Mouse (Mus musculus) granulocyte monocyte progenitor cell, adult 5-6 weeks (primary cell): Measurements from ENCODE around the gene Rspo1. TPM values are rescaled to one million over a fixed set of nuclear protein-coding genes. Genes with fewer than 3 reads are reported as not detected.

ENCODE experiments used
- ATAC-seq: replicated peaks from 2 replicates; pipeline ENCODE4 v1.8.0; 2016; ENCODE audit warnings: mild to moderate bottlenecking, moderate TSS enrichment, inconsistent platforms; ENCODE audit not compliant: poor library complexity, severe bottlenecking
- total RNA-seq, 2 experiments: library from RNA; stranded (forward) in 1 of 2; stranded (reverse) in 1 of 2; fragments of 200-712, 200-1000 nt in 1 of 2; fragments of >200 nt in 1 of 2; fragmentation: Nextera tagmentation in 1 of 2; gene quantifications; 2 replicates each; pipeline ENCODE4 v1.2.3; 2014 to 2017

Gene Rspo1
- total RNA-seq, 2 experiments from 2014 or later = 1.2 TPM; not detected in 1

DNA sequence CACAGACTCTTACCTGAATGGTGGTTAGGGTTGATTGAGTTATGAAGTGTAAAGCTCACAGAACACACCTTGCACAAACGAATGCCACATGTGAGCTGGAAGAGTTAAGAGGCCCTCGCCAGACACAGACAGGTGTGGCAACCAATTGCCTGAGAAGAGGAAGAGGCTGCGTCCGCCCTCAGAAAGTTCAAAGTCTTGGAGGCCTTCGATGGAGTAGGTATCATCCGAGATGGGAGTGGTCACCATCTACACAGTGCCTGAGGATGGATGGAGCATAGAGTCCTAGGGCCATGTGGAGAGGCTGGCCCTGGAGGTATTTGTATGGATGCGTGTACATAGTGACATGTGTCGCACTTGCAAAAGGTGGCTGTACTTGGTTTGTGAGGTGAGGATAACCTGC is 15.1 kb upstream of the Rspo1 start:
- ATAC-seq = no peak

DNA sequence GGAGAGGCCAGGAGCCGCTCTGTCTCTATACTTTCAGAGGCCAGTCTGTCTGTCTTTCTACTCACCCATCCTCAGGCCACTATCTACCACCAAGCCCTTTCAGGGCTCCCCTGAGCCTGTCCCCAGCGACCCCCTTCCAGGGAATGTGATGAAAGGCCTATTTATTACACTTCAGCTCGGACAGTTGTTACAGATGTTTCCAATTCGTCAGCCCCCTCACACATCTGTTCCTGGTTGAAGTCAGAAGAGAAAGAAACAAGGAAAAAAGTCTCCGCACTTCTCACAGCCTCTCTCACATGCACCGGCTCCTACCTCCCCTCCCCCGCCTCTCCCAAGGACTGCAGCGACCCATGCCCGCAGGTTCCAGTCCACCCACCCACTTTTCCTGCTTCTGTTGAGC is 13.9 kb upstream of the Rspo1 start:
- ATAC-seq = no peak

DNA sequence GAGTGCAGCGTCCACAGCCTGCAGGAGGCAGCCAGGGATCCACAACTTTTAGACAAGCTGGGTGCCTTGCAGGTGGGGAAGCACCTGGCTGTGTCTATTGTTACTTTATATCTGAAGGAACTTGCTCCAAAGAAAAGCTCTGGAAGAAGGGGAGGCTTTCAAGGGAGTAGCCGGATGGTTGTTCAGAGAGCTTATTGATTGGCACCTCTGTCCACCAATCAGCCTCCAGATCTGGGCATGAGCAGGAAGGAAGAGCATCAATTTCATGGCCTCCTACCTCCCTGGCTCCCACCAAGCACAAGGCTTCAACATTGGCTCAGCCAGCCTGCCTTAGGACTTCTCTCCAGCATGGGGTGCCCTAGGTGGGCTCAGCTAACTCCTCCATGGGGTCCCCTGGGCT is 12.9 kb upstream of the Rspo1 start:
- no peak for ATAC-seq

DNA sequence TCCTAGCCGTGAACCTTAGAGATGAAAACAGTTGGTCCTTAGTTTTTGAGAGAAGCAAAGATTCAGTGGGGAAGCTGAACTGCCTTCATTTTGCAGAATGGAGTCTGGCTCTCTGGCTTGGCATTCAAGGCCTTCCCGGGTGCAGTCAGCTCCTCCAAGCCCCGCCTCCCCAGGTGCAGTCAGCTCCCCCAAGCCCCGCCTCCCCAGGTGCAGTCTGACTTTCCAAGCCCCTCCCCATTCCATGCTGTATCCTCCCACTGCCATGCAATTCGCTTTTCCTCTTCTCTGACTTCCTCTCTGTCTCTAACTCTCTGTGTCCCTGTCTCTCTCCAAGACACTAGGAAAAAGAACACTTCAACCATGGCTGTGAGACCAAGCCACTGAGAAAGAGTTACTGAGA is 8.0 kb upstream of the Rspo1 start:
- no peak for ATAC-seq

DNA sequence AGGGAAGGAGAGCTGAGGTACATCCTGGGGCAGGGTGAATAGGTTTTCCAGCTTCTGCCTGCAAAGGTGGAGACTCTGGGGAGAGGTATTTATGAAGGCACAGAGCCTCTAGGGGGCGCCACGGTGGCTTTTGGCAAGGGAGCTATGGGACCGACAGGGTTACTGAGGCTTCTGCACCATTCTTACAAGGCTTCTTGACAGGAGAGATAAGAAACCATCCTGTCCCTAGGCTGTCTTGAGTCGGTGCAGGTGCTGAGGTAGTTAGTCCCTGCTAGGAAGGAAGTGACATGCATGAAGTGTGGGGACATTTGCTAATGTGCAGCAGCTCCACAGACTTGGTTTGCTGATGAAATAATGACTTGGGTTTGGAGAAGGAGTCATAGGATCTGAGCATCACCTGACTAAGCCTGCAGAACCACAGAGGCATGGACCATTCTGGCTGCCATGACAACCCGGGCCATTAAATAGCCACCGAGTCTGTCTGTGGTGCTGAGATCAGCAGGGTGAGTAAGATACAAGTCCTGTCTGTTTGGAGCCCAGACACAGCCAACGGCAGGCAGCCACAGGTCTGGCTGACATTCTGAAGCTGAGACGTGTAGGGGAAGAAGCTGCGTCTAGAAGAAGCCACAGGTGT is 2.2 kb upstream of the Rspo1 start:
- peak; percentile 39 for ATAC-seq

DNA sequence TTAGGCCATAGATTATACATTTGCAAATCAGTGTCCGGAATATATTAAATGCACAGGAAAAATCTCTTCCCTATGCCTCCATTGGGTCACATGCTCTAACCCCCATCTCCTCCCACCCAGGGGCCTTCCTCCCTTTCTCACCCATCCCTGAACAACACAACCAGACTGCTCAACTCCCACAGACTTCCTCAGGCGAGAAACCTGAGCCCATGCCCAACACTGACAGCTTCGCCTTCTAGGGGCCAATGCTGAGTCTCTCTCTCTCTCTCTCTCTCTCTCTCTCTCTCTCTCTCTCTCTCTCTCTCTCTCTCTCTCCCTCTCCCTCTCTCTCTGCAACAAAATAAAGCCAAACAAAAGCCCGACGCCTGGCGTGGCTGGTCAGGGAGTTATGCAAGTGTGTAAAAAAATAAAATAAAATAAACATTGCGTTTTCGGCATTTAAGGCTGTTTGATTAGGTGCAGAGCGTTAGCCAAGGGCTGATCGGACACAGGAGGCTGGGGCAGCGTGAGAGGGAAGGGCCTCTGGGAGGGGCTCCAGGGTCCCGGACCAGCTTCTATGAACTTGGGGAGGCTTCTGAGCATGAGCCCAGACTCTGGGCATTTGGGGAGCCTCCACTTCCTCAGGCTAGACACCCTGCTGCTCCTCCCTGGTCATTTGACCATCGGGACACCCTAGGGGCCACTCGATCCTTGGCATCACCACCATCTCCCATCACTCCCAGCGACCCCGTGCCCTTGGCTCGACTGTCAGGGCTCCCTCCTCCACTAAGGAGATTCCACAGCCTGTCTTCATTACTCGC is 1.2 kb upstream of the Rspo1 start:
- no peak for ATAC-seq

DNA sequence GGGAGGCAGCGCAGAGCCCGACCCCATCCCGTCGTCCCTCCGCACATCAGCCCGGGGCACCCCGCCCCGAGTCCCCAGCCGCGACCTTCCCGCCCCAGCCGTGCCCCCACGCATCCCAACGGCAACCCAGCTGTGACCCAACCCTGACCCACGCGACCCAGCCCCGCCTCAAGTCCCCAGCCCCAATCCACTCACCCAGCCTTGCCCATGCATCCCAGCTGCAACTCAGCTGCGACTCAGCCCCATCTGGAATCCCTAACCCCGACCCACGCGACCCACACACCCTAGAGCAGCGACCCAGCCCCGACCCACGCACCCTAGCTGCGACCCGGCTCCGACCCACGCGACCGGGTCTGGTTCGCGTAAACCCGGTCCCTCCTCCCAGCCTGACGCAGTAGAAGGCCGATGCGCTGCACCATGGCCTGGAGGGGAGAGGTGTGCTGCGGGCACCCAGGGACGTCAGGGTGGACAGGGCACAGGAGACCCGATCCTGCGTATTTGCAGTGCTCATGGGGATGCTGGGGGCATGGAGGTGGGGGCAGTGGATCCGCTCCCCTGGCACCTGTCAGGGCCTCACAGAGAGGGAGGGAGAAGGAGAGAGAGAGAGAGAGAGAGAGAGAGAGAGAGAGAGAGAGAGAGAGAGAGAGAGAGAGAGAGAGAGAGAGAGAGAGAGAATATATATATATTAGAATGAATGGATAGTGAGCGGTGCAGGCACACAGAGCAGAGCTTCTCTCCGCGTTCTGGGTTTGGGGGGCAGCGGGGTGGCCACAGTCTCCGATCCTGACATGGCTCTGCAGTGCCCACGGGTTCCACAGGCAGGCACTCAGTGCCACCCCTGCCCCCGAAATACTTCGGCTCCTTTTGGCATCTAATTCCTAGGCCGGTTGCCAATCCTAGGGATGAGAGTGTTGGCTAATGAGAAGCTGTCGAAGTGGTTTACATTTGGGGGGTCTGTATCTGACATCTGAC is 795 bp downstream of the Rspo1 start:
- ATAC-seq = no peak

DNA sequence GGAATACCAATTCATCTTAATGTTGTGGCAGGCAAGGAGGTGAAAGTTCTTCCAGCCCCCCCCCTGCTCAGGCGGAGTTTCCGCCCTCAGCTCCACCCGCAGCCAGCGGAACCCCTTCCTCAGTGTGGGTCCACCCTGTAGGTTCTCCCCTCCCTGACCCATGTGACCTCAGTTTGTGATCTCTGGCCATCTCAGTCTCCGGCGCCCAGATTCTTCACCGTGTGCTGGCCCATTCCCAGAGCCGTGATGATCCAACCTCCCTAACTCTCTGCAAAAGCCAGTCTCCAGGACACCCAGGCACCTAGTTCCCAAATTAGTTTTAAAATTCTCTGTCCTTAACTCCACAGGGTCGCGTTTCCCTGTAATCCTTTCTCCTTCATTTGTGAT is 1.5 kb downstream of the Rspo1 start:
- ATAC-seq = no peak

DNA sequence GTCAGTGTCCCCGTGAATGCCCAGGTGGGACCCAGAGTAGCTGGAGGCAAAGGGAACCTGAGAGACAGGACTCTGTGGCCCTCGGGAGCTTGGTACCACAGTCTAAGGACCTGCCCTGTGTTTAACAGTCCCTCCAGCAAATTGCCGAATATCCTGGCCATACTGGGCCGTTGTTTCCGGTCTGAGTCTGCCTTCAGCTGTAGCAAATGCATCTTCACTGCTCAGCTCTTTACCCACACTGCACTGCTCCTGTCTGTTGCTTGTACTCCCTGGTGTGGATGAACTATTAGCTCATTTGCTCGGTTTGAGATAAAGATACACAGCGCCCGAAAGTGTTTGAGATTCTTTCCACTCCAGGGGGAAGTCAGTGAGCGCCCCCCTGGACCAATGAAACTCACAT is 2.2 kb downstream of the Rspo1 start:
- ATAC-seq = no peak

DNA sequence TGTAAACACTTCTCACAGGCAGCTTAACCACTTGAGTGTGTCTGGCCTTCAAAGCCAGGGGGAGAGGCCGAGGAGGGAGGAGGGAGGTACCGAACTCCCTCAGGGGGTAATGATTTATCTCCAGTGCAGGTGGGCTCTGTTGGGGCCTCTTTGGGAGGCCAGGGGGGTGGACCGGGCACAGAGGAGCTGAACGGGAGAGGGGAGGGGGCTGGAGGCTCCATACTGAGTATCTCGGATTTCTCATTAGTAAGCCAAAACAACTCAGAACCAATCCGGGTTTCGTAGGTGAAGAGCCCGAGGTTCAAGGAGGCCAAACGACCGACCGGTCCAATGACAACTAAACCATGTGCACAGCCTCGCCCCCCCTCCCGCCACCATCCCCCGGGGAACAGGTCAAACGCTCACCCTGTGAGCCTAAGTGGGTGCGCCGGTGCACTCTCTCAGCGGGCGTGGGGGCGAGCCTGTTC is 3.6 kb downstream of the Rspo1 start:
- peak; percentile 5; the same call in 1 of the 2 replicates for ATAC-seq

DNA sequence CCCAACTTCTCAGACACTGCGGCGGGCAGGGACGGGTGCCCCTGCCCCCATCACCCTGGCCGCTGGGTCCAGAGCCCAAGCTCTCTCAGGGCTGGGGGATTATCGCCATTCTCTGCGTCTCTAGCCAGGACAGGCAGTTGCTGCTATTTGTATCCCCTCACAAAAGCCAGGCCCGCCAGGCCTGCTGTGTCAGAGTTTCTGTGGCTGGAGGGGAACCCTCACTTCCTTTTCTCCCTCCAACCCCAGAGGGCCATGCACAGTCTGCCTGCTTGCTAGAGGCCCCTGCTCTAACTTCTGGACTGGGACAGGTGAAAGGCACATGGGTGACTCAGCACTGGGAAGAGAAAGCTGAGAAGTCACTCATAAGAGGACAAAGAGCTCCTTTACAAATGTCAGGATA is 4.1 kb downstream of the Rspo1 start:
- peak; percentile 66 for ATAC-seq

DNA sequence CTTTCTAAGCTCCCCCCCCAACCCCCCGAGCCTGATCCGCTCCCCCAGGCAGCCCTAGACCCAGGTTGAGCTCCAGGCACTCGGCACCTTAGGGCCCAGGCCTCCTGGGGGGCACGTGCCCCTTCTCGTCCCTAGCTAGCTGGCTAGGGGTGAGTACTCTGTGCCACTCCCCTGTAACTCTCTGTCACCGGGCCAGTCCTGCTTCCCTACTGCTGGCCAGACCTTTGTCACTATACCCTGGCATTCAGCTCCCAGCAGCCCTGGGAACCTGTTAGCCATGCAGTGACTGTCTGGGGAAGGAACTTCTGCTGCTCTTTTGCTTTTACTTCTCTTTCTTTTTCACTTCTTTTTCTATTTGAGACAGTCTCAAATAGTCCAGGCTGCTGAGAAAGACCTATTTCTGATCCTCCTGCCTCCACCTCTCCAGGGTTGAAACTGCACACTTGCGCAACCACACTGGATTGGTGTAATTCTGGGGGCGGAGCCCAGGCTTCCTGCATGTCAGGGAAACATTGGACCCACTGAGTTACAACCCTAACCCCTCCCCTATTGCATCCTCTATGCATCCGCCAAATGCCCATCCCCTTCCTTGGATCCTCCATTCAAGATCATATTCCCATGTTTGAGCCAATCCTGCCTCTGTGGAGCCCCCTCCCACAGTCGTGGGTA is 11.4 kb downstream of the Rspo1 start:
- ATAC-seq = peak; percentile 92

DNA sequence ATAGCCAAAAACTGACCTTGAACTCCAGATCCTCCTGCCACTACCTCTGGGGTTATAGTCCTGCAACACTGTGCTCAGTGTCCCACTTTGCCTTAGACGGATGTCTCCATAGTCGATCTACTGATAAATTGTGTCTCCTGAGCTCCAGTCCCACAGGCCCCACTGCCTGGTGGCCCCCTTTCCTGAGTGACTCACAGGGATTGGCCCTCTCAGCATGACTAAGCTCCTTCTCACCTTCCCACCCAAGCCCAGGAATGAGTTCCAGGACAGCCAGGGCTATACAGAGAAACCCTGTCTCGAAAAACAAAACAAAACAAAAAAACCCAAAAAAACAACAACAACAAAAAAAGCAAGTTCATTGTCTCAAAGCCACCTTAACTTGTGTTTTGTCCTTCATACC is 13.3 kb downstream of the Rspo1 start:
- no peak for ATAC-seq

DNA sequence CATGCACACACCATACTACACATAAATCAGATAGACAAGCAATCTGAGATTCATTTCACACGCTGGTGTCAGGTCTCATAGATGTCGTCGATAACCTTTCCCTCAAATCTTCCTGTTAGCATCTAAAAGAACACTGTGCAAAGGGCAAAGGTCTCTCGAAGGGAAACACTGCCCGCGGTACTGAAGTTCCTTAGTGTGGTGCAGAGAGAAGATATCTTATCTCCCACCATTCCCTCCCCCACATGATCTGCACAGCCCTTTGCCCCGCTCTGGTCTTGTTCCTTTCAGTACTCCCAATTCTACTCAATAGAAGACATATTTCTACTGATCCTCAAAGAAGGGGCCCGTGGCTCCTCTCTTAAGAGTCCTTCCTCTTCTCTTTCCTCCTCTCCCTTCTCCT is 16.7 kb downstream of the Rspo1 start:
- ATAC-seq = no peak

DNA sequence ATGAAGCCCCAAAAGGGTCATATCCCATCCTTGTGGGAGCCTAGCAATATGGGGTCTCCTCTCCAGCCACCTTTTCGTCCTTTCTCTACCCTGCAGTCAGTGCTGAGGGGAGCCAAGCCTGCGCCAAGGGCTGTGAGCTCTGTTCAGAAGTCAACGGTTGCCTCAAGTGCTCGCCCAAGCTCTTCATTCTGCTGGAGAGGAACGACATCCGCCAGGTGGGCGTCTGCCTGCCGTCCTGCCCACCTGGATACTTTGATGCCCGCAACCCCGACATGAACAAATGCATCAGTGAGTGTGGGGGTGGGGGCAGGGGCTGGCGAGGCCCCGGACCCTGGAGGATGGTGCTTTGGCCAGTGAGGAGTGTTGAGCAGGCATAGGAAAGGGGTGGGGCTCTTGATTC is 18.7 kb downstream of the Rspo1 start:
- ATAC-seq = no peak

DNA sequence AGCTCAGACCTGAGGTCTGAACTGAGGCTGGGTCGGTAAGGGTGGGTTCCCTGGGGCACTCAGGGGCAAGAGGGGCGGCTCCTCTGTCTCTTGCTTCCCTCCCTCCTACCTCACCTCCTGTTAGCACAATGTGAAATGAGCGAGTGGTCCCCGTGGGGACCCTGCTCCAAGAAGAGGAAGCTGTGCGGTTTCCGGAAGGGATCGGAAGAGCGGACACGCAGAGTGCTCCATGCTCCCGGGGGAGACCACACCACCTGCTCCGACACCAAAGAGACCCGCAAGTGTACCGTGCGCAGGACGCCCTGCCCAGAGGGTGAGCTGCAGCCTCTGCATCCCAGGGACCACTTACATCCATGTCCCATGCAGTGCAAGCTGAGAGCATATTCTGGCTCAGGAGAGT is 21.2 kb downstream of the Rspo1 start:
- peak; percentile 84 for ATAC-seq

DNA sequence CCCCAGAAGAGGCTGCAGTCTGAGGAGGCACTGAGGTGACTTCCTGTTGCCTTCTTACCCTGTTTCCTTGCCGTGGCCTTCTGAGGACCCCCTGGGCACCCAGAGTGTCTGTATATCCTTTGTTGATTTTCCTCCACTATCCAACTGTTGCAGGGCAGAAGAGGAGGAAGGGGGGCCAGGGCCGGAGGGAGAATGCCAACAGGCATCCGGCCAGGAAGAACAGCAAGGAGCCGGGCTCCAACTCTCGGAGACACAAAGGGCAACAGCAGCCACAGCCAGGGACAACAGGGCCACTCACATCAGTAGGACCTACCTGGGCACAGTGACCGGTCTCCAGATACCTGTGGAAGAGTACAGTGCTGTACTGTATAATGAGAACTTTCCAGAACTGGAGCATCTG is 22.0 kb downstream of the Rspo1 start:
- no peak for ATAC-seq

DNA sequence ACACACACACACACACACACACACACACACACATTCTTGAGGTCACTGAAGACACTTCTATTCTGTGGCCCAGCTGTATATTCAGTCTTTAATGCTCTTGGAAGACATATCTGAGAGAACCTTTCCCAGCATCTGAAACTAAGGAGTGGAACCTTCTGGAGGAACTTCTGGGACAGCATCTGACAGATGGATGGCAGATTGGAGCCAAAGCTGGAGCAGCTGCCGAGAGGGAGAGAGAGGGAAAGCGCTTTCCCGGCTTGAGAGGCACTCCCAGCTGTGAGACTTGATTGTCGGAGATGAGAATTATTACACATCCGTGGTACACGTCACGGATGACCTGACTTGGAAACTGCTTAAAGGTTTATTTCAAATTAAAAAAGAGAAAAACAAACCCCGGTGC is 22.5 kb downstream of the Rspo1 start:
- no peak for ATAC-seq

DNA sequence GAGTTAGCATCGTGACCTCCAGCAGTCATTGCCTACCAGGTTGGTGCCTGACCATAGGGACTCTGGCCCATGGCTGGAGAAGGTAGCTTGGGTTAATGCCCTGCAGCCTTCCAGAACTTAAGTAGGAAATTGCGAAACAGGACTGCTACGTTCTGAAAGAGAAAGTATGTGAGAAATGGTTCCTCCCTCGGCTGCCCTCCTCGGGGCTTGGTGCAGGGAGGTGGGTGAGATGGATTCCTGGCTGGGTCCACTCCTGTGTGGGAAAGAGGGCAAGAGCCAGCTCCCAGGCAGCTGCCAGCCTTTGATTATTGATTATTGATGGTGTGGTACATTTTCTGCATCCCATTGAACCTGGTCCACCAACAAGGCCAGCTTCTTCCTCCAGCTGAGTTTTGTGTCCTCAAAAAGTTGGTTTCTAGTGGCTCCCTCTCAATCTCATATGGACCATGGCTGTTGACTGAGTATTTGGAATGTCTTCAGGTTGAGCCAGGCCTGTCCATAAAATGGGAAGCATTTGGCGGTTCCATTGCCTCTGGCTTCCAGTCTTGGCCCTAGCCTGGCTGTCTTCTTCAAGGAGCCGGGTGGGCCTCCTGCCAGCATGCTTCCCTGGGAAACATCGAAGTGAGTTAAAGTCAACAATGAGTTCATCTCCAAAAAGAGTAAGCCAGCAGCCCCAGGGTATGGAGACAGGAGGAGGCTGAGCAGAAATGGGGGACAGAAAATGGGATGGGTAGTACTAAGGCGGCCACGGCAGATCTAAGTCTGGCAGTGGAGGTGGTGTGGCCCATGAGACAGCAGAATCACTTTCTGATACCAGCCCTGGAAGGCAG is 29.8 kb downstream of the Rspo1 start, which contains the start of gene Gnl2:
Gene Gnl2, plus strand, starts transcription at position 780 of the 830 bp plus-strand sequence.
- ATAC-seq = peak; percentile 89
